Mouse (Mus musculus): ENCODE results near the gene 4933415F23Rik. TPM values are rescaled to one million over a fixed set of nuclear protein-coding genes. Genes with fewer than 3 reads are reported as not detected.

The 4933415F23Rik gene
- polyA plus RNA-seq (2014; fragmentation: Illumina TruSeq; extraction: RNeasy Lipid Tissue Mini Kit (QIAGEN cat#74804); ENCODE audit: low read depth, low replicate concordance): not detected

DNA sequence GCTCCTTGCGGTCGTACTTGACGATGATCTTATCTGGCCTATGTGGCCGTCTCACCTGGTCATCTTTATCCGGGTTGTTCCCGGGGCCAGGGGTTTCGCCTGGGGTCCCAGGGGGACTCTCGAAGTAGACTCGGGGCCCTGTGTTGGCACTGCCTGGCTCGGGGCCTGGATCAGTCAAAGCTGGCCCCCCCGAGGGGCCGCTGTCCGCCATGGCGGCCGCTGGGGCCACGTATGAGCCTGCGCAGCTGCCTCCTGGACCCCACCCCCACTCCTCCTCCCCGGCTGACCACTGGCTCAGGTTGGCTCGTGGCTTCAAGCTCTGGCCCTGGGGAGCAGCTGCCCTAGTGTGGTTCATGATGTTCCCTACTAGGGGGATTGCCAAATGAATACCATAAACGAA is at the start of gene 4933415F23Rik:
Gene 4933415F23Rik (minus strand): TSS at position 233 of the 400 bp plus-strand sequence.

